Mouse (Mus musculus): Measurements from ENCODE around the gene Defb29.

DNA sequence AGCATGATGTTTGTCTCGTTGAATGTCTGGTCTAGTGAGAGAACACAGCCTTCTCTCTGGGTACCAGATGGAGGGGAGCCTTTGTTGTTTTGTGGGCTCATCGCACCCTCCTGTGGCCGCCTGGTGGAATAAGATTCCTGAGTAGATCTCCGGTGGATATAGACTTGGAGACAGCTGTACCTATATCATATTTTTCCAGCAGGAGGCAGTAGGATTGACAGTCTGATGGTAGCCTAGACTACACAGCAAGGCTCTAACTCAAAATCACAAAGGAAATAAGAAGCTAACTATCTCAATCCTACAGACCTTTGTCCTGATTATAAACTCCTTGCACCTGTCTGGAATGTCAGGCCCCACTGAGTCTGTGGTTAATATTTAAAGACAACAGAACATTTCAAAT, 4.8 kb upstream of the Defb29 start:
- peak; percentile 44; the same call in 1 of the 2 replicates for TF ChIP-seq CTCF (IDR thresholded peaks at IDR 0.05; ENCODE audit: extremely low read depth, insufficient read length, insufficient replicate concordance, low read depth, low read length)
- no peak for TF ChIP-seq POLR2A (IDR thresholded peaks at IDR 0.05; ENCODE audit: low read depth, low read length)
